In genomic region chr11:35274036-35274435, GRCm38 (mm10) we compare ENCODE assay signal across 25 mouse cellular contexts.
A peak's percentile ranks its signal among the peaks of the same experiment; 100 is the strongest.
DNase-seq lines count a peak whose midpoint lies in the region; ATAC-seq and TF ChIP-seq lines count a peak whose summit lies in the region.
"Had no signal": no experiment of that assay in that cellular context is flagged by ENCODE, and none has a peak within 500 bp of the region (broad histone marks: within the 10 kb centered on the region; RNA-seq: fewer than 3 reads in every experiment).

No protein-coding gene starts in this region.

- intact Hi-C loops in gastrocnemius, adult 2 months (cut with DNase I) = no loop called here

- TF ChIP-seq EP300 in lung, postnatal 0 days (IDR thresholded peaks at IDR 0.05) = 0 out of 2 replicates have a peak, but pooled peaks have one; percentile 25

- peaks cover 73% of the 10 kb centered on the region for H3K4me1 ChIP-seq in embryonic facial prominence, embryonic 10.5 days
- H3K4me1 ChIP-seq in lung, postnatal 0 days (ENCODE audit: insufficient read depth, low read depth, low read length) = no peaks in the 10 kb centered on the region
- H3K4me1 ChIP-seq: liver, embryonic 15.5 days had no signal

- H3K4me2 ChIP-seq in lung, postnatal 0 days (replicated peaks; ENCODE audit: low read depth, low read length) = no peak overlapping the region
- H3K4me2 ChIP-seq: hindbrain, embryonic 15.5 days; liver, embryonic 15.5 days; midbrain, embryonic 15.5 days; neural tube, embryonic 12.5 days had no signal

- 96% methylated on average over 3 of the region's 3 CpGs for WGBS in embryonic facial prominence, embryonic 10.5 days
- 60% methylated on average over 3 of the region's 3 CpGs for WGBS in lung, postnatal 0 days

- ATAC-seq in lung, postnatal 0 days = peak; percentile 93
- no peak for ATAC-seq in inflammation-experienced regulatory T-cells, adult 6 months
- ATAC-seq: activated CD4-positive, CD25-positive, alpha-beta regulatory T cell, adult 4 months; forebrain, embryonic 14.5 days; midbrain, embryonic 15.5 days had no signal

- H3K9me3 ChIP-seq in embryonic facial prominence, embryonic 10.5 days = no peaks in the 10 kb centered on the region
- no peaks in the 10 kb centered on the region for H3K9me3 ChIP-seq in lung, postnatal 0 days (ENCODE audit: low read length)
- H3K9me3 ChIP-seq: hindbrain, embryonic 10.5 days; hindbrain, embryonic 15.5 days; liver, embryonic 15.5 days; midbrain, embryonic 10.5 days; midbrain, embryonic 15.5 days; neural tube, embryonic 12.5 days had no signal

- H3K27me3 ChIP-seq in embryonic facial prominence, embryonic 10.5 days (replicated peaks; ENCODE audit: low read depth, poor library complexity, severe bottlenecking) = no peaks in the 10 kb centered on the region; the same call in 1 of the 2 replicates
- peaks cover 10% of the 10 kb centered on the region; the same call in 1 of the 2 replicates for H3K27me3 ChIP-seq in lung, postnatal 0 days (replicated peaks; ENCODE audit: insufficient read depth, low read length)
- H3K27me3 ChIP-seq: CH12.LX; hindbrain, embryonic 15.5 days; liver, embryonic 15.5 days; midbrain, embryonic 15.5 days had no signal

- no peaks in the 10 kb centered on the region for H3K36me3 ChIP-seq in embryonic facial prominence, embryonic 10.5 days (replicated peaks)
- no peaks in the 10 kb centered on the region for H3K36me3 ChIP-seq in lung, postnatal 0 days (ENCODE audit: insufficient read depth, low read length)
- H3K36me3 ChIP-seq: hindbrain, embryonic 10.5 days; hindbrain, embryonic 15.5 days; liver, embryonic 15.5 days; midbrain, embryonic 10.5 days; midbrain, embryonic 15.5 days; neural tube, embryonic 12.5 days had no signal

- TF ChIP-seq CTCF in gastrocnemius, adult 2 months (IDR thresholded peaks at IDR 0.05) = no peak
- no peak for TF ChIP-seq CTCF in lung, postnatal 0 days (IDR thresholded peaks at IDR 0.05)

- H3K9ac ChIP-seq in lung, postnatal 0 days (replicated peaks; ENCODE audit: low read depth) = no peak overlapping the region
- H3K9ac ChIP-seq: hindbrain, embryonic 15.5 days; liver, embryonic 15.5 days; midbrain, embryonic 15.5 days; neural tube, embryonic 12.5 days had no signal

- no peak overlapping the region for H3K4me3 ChIP-seq in gastrocnemius, adult 2 months
- no peak overlapping the region for H3K4me3 ChIP-seq in embryonic facial prominence, embryonic 10.5 days
- no peak overlapping the region for H3K4me3 ChIP-seq in lung, postnatal 0 days (ENCODE audit: low read depth, low read length)
- H3K4me3 ChIP-seq: heart, adult 2 months; hindbrain, embryonic 10.5 days; hindbrain, embryonic 15.5 days; liver, embryonic 15.5 days; midbrain, embryonic 10.5 days; midbrain, embryonic 15.5 days; neural tube, embryonic 12.5 days had no signal

- no peak for DNase-seq in gastrocnemius, adult 2 months
- no peak for DNase-seq in gastrocnemius, adult 18-20 months (ENCODE audit: low spot score)
- peak; percentile 19 to 40 for DNase-seq in lung, adult 18-20 months
- DNase-seq in lung, postnatal 4 days = no peak
- DNase-seq in embryonic facial prominence, embryonic 10.5 days (ENCODE audit: low spot score) = no peak
- DNase-seq in lung, postnatal 0 days (ENCODE audit: low spot score) = peak; percentile 87
- DNase-seq in left cerebral cortex, adult 18-20 months (ENCODE audit: low spot score in 2 of 2) = no peak
- DNase-seq: cerebellum, adult 2 months; cerebellum, postnatal 14 days; heart, adult 2 months; heart, postnatal 14 days; liver; right cerebral cortex, postnatal 4 days; thymus, adult 2 months; thymus, postnatal 36 days had no signal

- H3K27ac ChIP-seq in gastrocnemius, adult 2 months = peak overlapping the region; percentile 58
- H3K27ac ChIP-seq in embryonic facial prominence, embryonic 10.5 days (replicated peaks) = 0 out of 2 replicates have a peak overlapping the region, but pooled peaks have one; percentile 35
- H3K27ac ChIP-seq in lung, postnatal 0 days (ENCODE audit: low read length) = no peak overlapping the region
- H3K27ac ChIP-seq: heart, adult 2 months; hindbrain, embryonic 15.5 days; liver, embryonic 15.5 days; midbrain, embryonic 10.5 days; midbrain, embryonic 15.5 days; neural tube, embryonic 12.5 days had no signal

Comparison
In these comparisons a context has a peak if more than half of its experiments do, and no peak if none do; other contexts are left out.
1. DNase-seq: peak in lung, adult 18-20 months (2 of 2) and lung, postnatal 0 days (single experiment); none in gastrocnemius, adult 2 months (single experiment), gastrocnemius, adult 18-20 months (single experiment), lung, postnatal 4 days (0 of 2), embryonic facial prominence, embryonic 10.5 days (single experiment) and left cerebral cortex, adult 18-20 months (0 of 2).